Mouse (Mus musculus) MEL (cell line): Measurements from ENCODE around the gene Scn1b. TPM values are rescaled to one million over a fixed set of nuclear protein-coding genes. Genes with fewer than 3 reads are reported as not detected.

Source experiments
- DNase-seq: peaks from one replicate; pipeline ENCODE4 v3.0.0; 2011; ENCODE audit warnings: low read depth, low spot score
- H3K27ac ChIP-seq: 2 replicates; pipeline ENCODE4 v1.5.1; 2012; ENCODE audit warnings: low read depth, mild to moderate bottlenecking, control low read depth, low read length, moderate library complexity; ENCODE audit not compliant: control insufficient read depth
- H3K27me3 ChIP-seq, 2 experiments: fragments of 150-350 bp in 1 of 2; sonication (generic) in 1 of 2; 2 replicates each; pipeline ENCODE4 v1.6.1; 2012; ENCODE audit warnings: low read length in 2 of 2, mild to moderate bottlenecking in 2 of 2, improper control_type of control experiment in 1 of 2, moderate library complexity in 1 of 2; ENCODE audit not compliant: insufficient read depth in 2 of 2, control insufficient read depth in 1 of 2
- H3K36me3 ChIP-seq, 2 experiments: 2 replicates each; pipeline ENCODE4 v1.6.1; 2012 to 2014; ENCODE audit warnings: low read length in 2 of 2, improper control_type of control experiment in 1 of 2, inconsistent platforms in 1 of 2, mild to moderate bottlenecking in 1 of 2; ENCODE audit not compliant: insufficient read depth in 2 of 2, control insufficient read depth in 1 of 2
- H3K4me1 ChIP-seq, 2 experiments: fragments of 150-350 bp in 1 of 2; sonication (generic) in 1 of 2; 2 replicates each; pipeline ENCODE4 v1.6.1; 2012; ENCODE audit warnings: low read length in 2 of 2, improper control_type of control experiment in 1 of 2, mild to moderate bottlenecking in 1 of 2; ENCODE audit not compliant: insufficient read depth in 2 of 2, control insufficient read depth in 1 of 2
- H3K4me3 ChIP-seq, 2 experiments: fragments of 150-350 bp in 1 of 2; sonication (generic) in 1 of 2; 2 replicates each; pipeline ENCODE4 v1.5.1; 2012; ENCODE audit warnings: low read depth in 2 of 2, low read length in 2 of 2, mild to moderate bottlenecking in 2 of 2, moderate library complexity in 2 of 2, control low read depth in 1 of 2, improper control_type of control experiment in 1 of 2; ENCODE audit not compliant: control insufficient read depth in 1 of 2, insufficient read depth in 1 of 2
- H3K79me2 ChIP-seq: 2 replicates; pipeline ENCODE4 v1.6.1; 2012; ENCODE audit warnings: mild to moderate bottlenecking, low read length, moderate library complexity; ENCODE audit not compliant: control insufficient read depth, poor library complexity, insufficient read depth
- H3K9ac ChIP-seq: 2 replicates; pipeline ENCODE4 v1.6.1; 2012; ENCODE audit warnings: low read depth, mild to moderate bottlenecking, control low read depth, low read length, moderate library complexity; ENCODE audit not compliant: control insufficient read depth, poor library complexity, severe bottlenecking
- H3K9me3 ChIP-seq: fragments of 150-350 bp; sonication (generic); replicated peaks from 2 replicates; pipeline ENCODE4 v1.6.1; 2012; ENCODE audit warnings: mild to moderate bottlenecking, low read length, improper control_type of control experiment, moderate library complexity; ENCODE audit not compliant: insufficient read depth
- CHD1 ChIP-seq: IDR thresholded peaks from 2 replicates; pipeline ENCODE4 v1.6.1; 2012; ENCODE audit warnings: low read depth, mild to moderate bottlenecking, inconsistent platforms, low read length, improper control_type of control experiment
- CHD2 ChIP-seq: IDR thresholded peaks from 2 replicates; pipeline ENCODE4 v1.6.1; 2011; ENCODE audit warnings: low read length, improper control_type of control experiment
- ELF1 ChIP-seq: IDR thresholded peaks from 2 replicates; pipeline ENCODE4 v1.6.1; 2014; ENCODE audit warnings: low read depth, mild to moderate bottlenecking, inconsistent platforms, low read length, improper control_type of control experiment, moderate library complexity
- ETS1 ChIP-seq: IDR thresholded peaks from 2 replicates; pipeline ENCODE4 v1.6.1; 2012; ENCODE audit warnings: low read depth, mild to moderate bottlenecking, inconsistent platforms, low read length, improper control_type of control experiment, moderate library complexity
- GATA1 ChIP-seq: IDR thresholded peaks from 2 replicates; pipeline ENCODE4 v1.6.1; 2011; ENCODE audit warnings: low read depth, low read length, improper control_type of control experiment
- HCFC1 ChIP-seq: IDR thresholded peaks from 2 replicates; pipeline ENCODE4 v1.6.1; 2012; ENCODE audit warnings: low read depth, mild to moderate bottlenecking, inconsistent platforms, low read length, improper control_type of control experiment, moderate library complexity
- JUND ChIP-seq: IDR thresholded peaks from 2 replicates; pipeline ENCODE4 v1.6.1; 2011; ENCODE audit warnings: low read depth, mild to moderate bottlenecking, improper control_type of control experiment, low read length
- MAX ChIP-seq: IDR thresholded peaks from 2 replicates; pipeline ENCODE4 v1.6.1; 2011; ENCODE audit warnings: low read length, improper control_type of control experiment
- MAZ ChIP-seq: IDR thresholded peaks from 2 replicates; pipeline ENCODE4 v1.6.1; 2012; ENCODE audit warnings: low read depth, mild to moderate bottlenecking, inconsistent platforms, low read length, improper control_type of control experiment
- MEF2A ChIP-seq: IDR thresholded peaks from 2 replicates; pipeline ENCODE4 v1.6.1; 2014; ENCODE audit warnings: low read depth, mild to moderate bottlenecking, inconsistent platforms, low read length, improper control_type of control experiment; ENCODE audit not compliant: poor library complexity, insufficient replicate concordance, severe bottlenecking; ENCODE audit errors: extremely low read depth
- MXI1 ChIP-seq: IDR thresholded peaks from 2 replicates; pipeline ENCODE4 v1.6.1; 2011; ENCODE audit warnings: mild to moderate bottlenecking, low read depth, low read length, improper control_type of control experiment
- MYB ChIP-seq: IDR thresholded peaks from 2 replicates; pipeline ENCODE4 v1.6.1; 2011; ENCODE audit warnings: mild to moderate bottlenecking, low read depth, low read length, improper control_type of control experiment
- MYC ChIP-seq: IDR thresholded peaks from 2 replicates; pipeline ENCODE4 v1.6.1; 2011; ENCODE audit warnings: low read depth, mild to moderate bottlenecking, low read length, improper control_type of control experiment, moderate library complexity
- NRF1 ChIP-seq: IDR thresholded peaks from 2 replicates; pipeline ENCODE4 v1.6.1; 2014; ENCODE audit warnings: low read depth, mild to moderate bottlenecking, inconsistent platforms, low read length, improper control_type of control experiment, moderate library complexity; ENCODE audit not compliant: poor library complexity, insufficient read depth, severe bottlenecking
- POLR2A ChIP-seq, 2 experiments: IDR thresholded peaks; 2 replicates each; pipeline ENCODE4 v1.6.1; 2011 to 2012; ENCODE audit warnings: low read length in 2 of 2, mild to moderate bottlenecking in 2 of 2, control low read depth in 1 of 2, improper control_type of control experiment in 1 of 2, low read depth in 1 of 2, moderate library complexity in 1 of 2; ENCODE audit not compliant: control insufficient read depth in 1 of 2, insufficient read depth in 1 of 2, poor library complexity in 1 of 2
- POLR2AphosphoS2 ChIP-seq: IDR thresholded peaks from 2 replicates; pipeline ENCODE4 v1.6.1; 2011; ENCODE audit warnings: low read length, improper control_type of control experiment
- RCOR1 ChIP-seq: IDR thresholded peaks from 2 replicates; pipeline ENCODE4 v1.6.1; 2012; ENCODE audit warnings: low read depth, mild to moderate bottlenecking, inconsistent platforms, low read length, improper control_type of control experiment
- SIN3A ChIP-seq: IDR thresholded peaks from 2 replicates; pipeline ENCODE4 v1.6.1; 2012; ENCODE audit warnings: low read length, improper control_type of control experiment, inconsistent platforms
- SMC3 ChIP-seq: IDR thresholded peaks from 2 replicates; pipeline ENCODE4 v1.6.1; 2011; ENCODE audit warnings: low read depth, low read length, improper control_type of control experiment
- TAL1 ChIP-seq: IDR thresholded peaks from 2 replicates; pipeline ENCODE4 v1.6.1; 2012; ENCODE audit warnings: mild to moderate bottlenecking, inconsistent platforms, low read length, moderate library complexity, mixed read lengths
- TCF12 ChIP-seq: IDR thresholded peaks from 2 replicates; pipeline ENCODE4 v1.6.1; 2014; ENCODE audit warnings: low read depth, mild to moderate bottlenecking, inconsistent platforms, low read length, improper control_type of control experiment, moderate library complexity
- USF2 ChIP-seq, 2 experiments: IDR thresholded peaks; 2 replicates each; pipeline ENCODE4 v1.6.1; 2011 to 2012; ENCODE audit warnings: improper control_type of control experiment in 2 of 2, low read length in 2 of 2, borderline replicate concordance in 1 of 2, inconsistent platforms in 1 of 2, low read depth in 1 of 2, mild to moderate bottlenecking in 1 of 2; ENCODE audit not compliant: insufficient read depth in 1 of 2
- polyA plus RNA-seq, 2 experiments: library from polyadenylated mRNA; stranded (reverse) in 1 of 2; unstranded in 1 of 2; fragments of >175 nt in 1 of 2; fragments of >200 nt in 1 of 2; gene quantifications; 2 replicates each; pipeline versions ENCODE4 v1.2.1 to v1.2.4; 2012; ENCODE audit warnings: low replicate concordance in 2 of 2, low read depth in 1 of 2; ENCODE audit not compliant: insufficient read length in 2 of 2, insufficient read depth in 1 of 2, missing spikeins in 1 of 2
- total RNA-seq: library from RNA; depleted of rRNA; stranded (reverse); fragments of 300-350 nt; gene quantifications from 2 replicates; pipeline ENCODE4 v1.2.3, GENCODE M21; 2012

Scn1b gene
- total and polyA plus RNA-seq, 3 experiments: not detected

GRCm38 (mm10) chr7:31088206-31088605 lies 38.6 kb downstream of the Scn1b start:
- TF ChIP-seq MXI1 (no peak), GATA1 (no peak), MAZ (no peak), MAX (no peak)

GRCm38 (mm10) chr7:31087262-31087661 lies 39.5 kb downstream of the Scn1b start:
- Histone ChIP-seq H3K9ac (no peak overlapping the region), H3K4me3 (no peak overlapping the region), H3K27me3 (peaks cover 0 to 6% of the 10 kb centered on the region in 2 experiments; a peak in 3 of 4 replicates), H3K4me1 (no peaks in the 10 kb centered on the region), H3K36me3 (no peaks in the 10 kb centered on the region), H3K79me2 (no peaks in the 10 kb centered on the region), H3K27ac (no peak overlapping the region), H3K9me3 (no peaks in the 10 kb centered on the region)
- TF ChIP-seq SMC3 (no peak), MYB (no peak), POLR2AphosphoS2 (no peak), USF2 (IDR thresholded peaks at IDR 0.05; ENCODE audit: borderline replicate concordance in 1 of 2, insufficient read depth in 1 of 2, low read depth in 1 of 2, low read length in 2 of 2) (no peak), TAL1 (no peak), NRF1 (no peak), TCF12 (no peak), CHD1 (no peak), ETS1 (no peak), RCOR1 (no peak)
- DNase-seq: no peak

More at GRCm38 (mm10) chr7:31088206-31088605, 38.6 kb downstream of the Scn1b start:
- H3K36me3 ChIP-seq: no peaks in the 10 kb centered on the region
- no peak overlapping the region for H3K4me3 ChIP-seq
- no peak for DNase-seq
- H3K9ac ChIP-seq: no peak overlapping the region
- no peaks in the 10 kb centered on the region for H3K4me1 ChIP-seq
- no peaks in the 10 kb centered on the region for H3K79me2 ChIP-seq
- H3K27ac ChIP-seq: no peak overlapping the region
- H3K9me3 ChIP-seq: no peaks in the 10 kb centered on the region
- peaks cover 0 to 2% of the 10 kb centered on the region in 2 experiments; a peak in 3 of 4 replicates for H3K27me3 ChIP-seq

GRCm38 (mm10) chr7:31086175-31086755 lies 40.5 kb downstream of the Scn1b start:
- Histone ChIP-seq H3K79me2 (no peaks in the 10 kb centered on the region), H3K4me1 (no peaks in the 10 kb centered on the region), H3K4me3 (no peak overlapping the region), H3K9me3 (no peaks in the 10 kb centered on the region), H3K36me3 (no peaks in the 10 kb centered on the region), H3K27me3 (peaks cover 3 to 8% of the 10 kb centered on the region in 2 experiments), H3K27ac (no peak overlapping the region), H3K9ac (no peak overlapping the region)
- TF ChIP-seq HCFC1: no peak
- no peak for TF ChIP-seq GATA1
- TF ChIP-seq POLR2A (IDR thresholded peaks at IDR 0.05; ENCODE audit: control insufficient read depth in 1 of 2, insufficient read depth in 1 of 2, low read depth in 1 of 2, low read length in 2 of 2, poor library complexity in 1 of 2): no peak
- TF ChIP-seq SMC3: no peak
- TF ChIP-seq MYC: no peak
- TF ChIP-seq CHD2: no peak
- no peak for TF ChIP-seq MAZ
- no peak for TF ChIP-seq ELF1
- no peak for TF ChIP-seq JUND
- no peak for TF ChIP-seq SIN3A
- no peak for TF ChIP-seq MEF2A
- no peak for TF ChIP-seq POLR2AphosphoS2
- no peak for DNase-seq
